ENCODE assay signal across 11 mouse cellular contexts in genomic region chr7:83794006-83794683, GRCm38 (mm10). TPM values are rescaled to one million over a fixed set of nuclear protein-coding genes. Genes with fewer than 3 reads are reported as not detected.
DNase-seq lines count a peak whose midpoint lies in the region; ATAC-seq lines count a peak whose summit lies in the region.
"Had no signal": no experiment of that assay in that cellular context is flagged by ENCODE, and none has a peak within 500 bp of the region (broad histone marks: within the 10 kb centered on the region; RNA-seq: fewer than 3 reads in every experiment).

No protein-coding gene starts in this region.

- peak overlapping the region; percentile 56 for H3K4me2 ChIP-seq in heart, embryonic 13.5 days
- peak overlapping the region; percentile 24; the same call in 1 of the 2 replicates for H3K4me2 ChIP-seq in neural tube, embryonic 11.5 days (ENCODE audit: low read depth)
- peak overlapping the region; percentile 52 for H3K4me2 ChIP-seq in hindbrain, embryonic 16.5 days (ENCODE audit: low read length)
- peak overlapping the region; percentile 31; the same call in 1 of the 2 replicates for H3K4me2 ChIP-seq in neural tube, embryonic 14.5 days (ENCODE audit: low read depth, low read length)
- H3K4me2 ChIP-seq: liver, embryonic 12.5 days had no signal

- DNase-seq in heart, adult 9 months (ENCODE audit: low spot score in 2 of 2) = no peak
- no peak for DNase-seq in neural tube, embryonic 11.5 days (ENCODE audit: low spot score)
- DNase-seq in neural tube, embryonic 10.5 days (ENCODE audit: extremely low spot score, low spot score) = no peak
- no peak for DNase-seq in layer of hippocampus, adult 8-10 months (ENCODE audit: low spot score in 2 of 2)
- DNase-seq in spleen, postnatal 14 days (ENCODE audit: low spot score in 2 of 2) = no peak

- H3K9ac ChIP-seq in heart, embryonic 13.5 days = 0 out of 2 replicates have a peak overlapping the region, but pooled peaks have one; percentile 28
- H3K9ac ChIP-seq in neural tube, embryonic 11.5 days (ENCODE audit: low read length) = no peak overlapping the region
- H3K9ac ChIP-seq in hindbrain, embryonic 16.5 days (ENCODE audit: low read depth, low read length) = no peak overlapping the region
- H3K9ac ChIP-seq in neural tube, embryonic 14.5 days (replicated peaks; ENCODE audit: low read depth, low read length) = no peak overlapping the region
- H3K9ac ChIP-seq: liver, embryonic 12.5 days had no signal

- H3K4me3 ChIP-seq in heart, embryonic 13.5 days = no peak overlapping the region
- no peak overlapping the region for H3K4me3 ChIP-seq in neural tube, embryonic 11.5 days (ENCODE audit: low read depth, low read length)
- peak overlapping the region; percentile 18 for H3K4me3 ChIP-seq in hindbrain, embryonic 16.5 days (ENCODE audit: low read length)
- no peak overlapping the region for H3K4me3 ChIP-seq in neural tube, embryonic 14.5 days (ENCODE audit: low read depth, low read length)
- H3K4me3 ChIP-seq: liver, embryonic 12.5 days had no signal

- no peak overlapping the region for H3K27ac ChIP-seq in heart, embryonic 13.5 days (replicated peaks)
- H3K27ac ChIP-seq in neural tube, embryonic 11.5 days (ENCODE audit: low read depth, low read length) = no peak overlapping the region
- no peak overlapping the region for H3K27ac ChIP-seq in hindbrain, embryonic 16.5 days (ENCODE audit: low read depth, low read length)
- no peak overlapping the region for H3K27ac ChIP-seq in neural tube, embryonic 14.5 days (ENCODE audit: low read depth, low read length)
- H3K27ac ChIP-seq: liver, embryonic 12.5 days had no signal

- WGBS in heart, embryonic 13.5 days = 28% methylated on average over 11 of the region's 11 CpGs
- 49% methylated on average over 11 of the region's 11 CpGs for WGBS in neural tube, embryonic 11.5 days
- 47% methylated on average over 11 of the region's 11 CpGs for WGBS in hindbrain, embryonic 16.5 days
- 46% methylated on average over 11 of the region's 11 CpGs for WGBS in neural tube, embryonic 14.5 days

- H3K36me3 ChIP-seq in heart, embryonic 13.5 days = no peaks in the 10 kb centered on the region
- H3K36me3 ChIP-seq in neural tube, embryonic 11.5 days (ENCODE audit: control insufficient read depth, insufficient read depth, low read length) = no peaks in the 10 kb centered on the region
- no peaks in the 10 kb centered on the region for H3K36me3 ChIP-seq in hindbrain, embryonic 16.5 days (ENCODE audit: control insufficient read depth, insufficient read depth, low read length)
- H3K36me3 ChIP-seq in neural tube, embryonic 14.5 days (ENCODE audit: control insufficient read depth, insufficient read depth, low read length) = no peaks in the 10 kb centered on the region
- H3K36me3 ChIP-seq: liver, embryonic 12.5 days had no signal

- no peaks in the 10 kb centered on the region for H3K27me3 ChIP-seq in heart, embryonic 13.5 days (replicated peaks)
- no peaks in the 10 kb centered on the region for H3K27me3 ChIP-seq in neural tube, embryonic 11.5 days (ENCODE audit: control insufficient read depth, insufficient read depth, low read length)
- no peaks in the 10 kb centered on the region for H3K27me3 ChIP-seq in hindbrain, embryonic 16.5 days (replicated peaks; ENCODE audit: control insufficient read depth, insufficient read depth, low read length)
- H3K27me3 ChIP-seq in neural tube, embryonic 14.5 days (ENCODE audit: control insufficient read depth, insufficient read depth, low read length) = no peaks in the 10 kb centered on the region

- peaks cover 22% of the 10 kb centered on the region for H3K4me1 ChIP-seq in heart, embryonic 13.5 days
- H3K4me1 ChIP-seq in neural tube, embryonic 11.5 days (ENCODE audit: control insufficient read depth, insufficient read depth, low read length) = no peaks in the 10 kb centered on the region
- H3K4me1 ChIP-seq in hindbrain, embryonic 16.5 days (ENCODE audit: control insufficient read depth, insufficient read depth, low read depth, low read length) = peaks cover 4% of the 10 kb centered on the region; the same call in 1 of the 2 replicates
- no peaks in the 10 kb centered on the region for H3K4me1 ChIP-seq in neural tube, embryonic 14.5 days (ENCODE audit: control insufficient read depth, insufficient read depth, low read length)

- ATAC-seq in heart, embryonic 13.5 days (ENCODE audit: extremely low read depth, insufficient number of reproducible peaks, low FRiP score, low TSS enrichment) = no peak
- ATAC-seq in neural tube, embryonic 11.5 days (ENCODE audit: insufficient read depth, low FRiP score, low TSS enrichment) = peak; percentile 28; the same call in 1 of the 2 replicates
- ATAC-seq in hindbrain, embryonic 16.5 days = no peak
- ATAC-seq in neural tube, embryonic 14.5 days (ENCODE audit: low read depth) = no peak; the same call in 1 of the 2 replicates

- no peaks in the 10 kb centered on the region for H3K9me3 ChIP-seq in heart, embryonic 13.5 days
- no peaks in the 10 kb centered on the region for H3K9me3 ChIP-seq in neural tube, embryonic 11.5 days (ENCODE audit: control insufficient read depth, low read length)
- no peaks in the 10 kb centered on the region for H3K9me3 ChIP-seq in hindbrain, embryonic 16.5 days (ENCODE audit: control insufficient read depth, low read length)
- H3K9me3 ChIP-seq in neural tube, embryonic 14.5 days (ENCODE audit: control insufficient read depth, low read length) = no peaks in the 10 kb centered on the region
- H3K9me3 ChIP-seq: liver, embryonic 12.5 days had no signal

RNA-seq across cellular contexts. Expression of gene Cfap161, which starts 0.5 kb away (rescaled TPM):
- 4.0 and 4.4 TPM in 2 replicates for polyA plus RNA-seq in heart, embryonic 13.5 days (2015; fragmentation: Nextera tagmentation; extraction: Ambion mirVana)
- polyA plus RNA-seq in neural tube, embryonic 11.5 days (2014; fragmentation: Nextera tagmentation; extraction: Ambion mirVana) = not detected in 2 replicates
- 1.8 and 2.0 TPM in 2 replicates for polyA plus RNA-seq in hindbrain, embryonic 16.5 days (2015; fragmentation: Nextera tagmentation; extraction: Ambion mirVana)
- 0.19 and 0.80 TPM in 2 replicates for polyA plus RNA-seq in neural tube, embryonic 14.5 days (2014; fragmentation: Nextera tagmentation; extraction: Ambion mirVana)
- total RNA-seq in layer of hippocampus, adult 8-10 months (2022) = 1 to 10 TPM; 1.2 to 2.2 (median 1.8) TPM
- total RNA-seq: monocyte, adult 5-6 weeks had no signal
- polyA plus RNA-seq: large intestine, adult 2 months; liver, embryonic 12.5 days had no signal

RNA-seq across cellular contexts. Expression of gene Il16, which starts 48.6 kb away (rescaled TPM):
- polyA plus RNA-seq in heart, embryonic 13.5 days (2015; fragmentation: Nextera tagmentation; extraction: Ambion mirVana) = 2.6 TPM in 2 replicates
- 1.4 and 1.9 TPM in 2 replicates for polyA plus RNA-seq in neural tube, embryonic 11.5 days (2014; fragmentation: Nextera tagmentation; extraction: Ambion mirVana)
- 1.1 and 1.2 TPM in 2 replicates for polyA plus RNA-seq in hindbrain, embryonic 16.5 days (2015; fragmentation: Nextera tagmentation; extraction: Ambion mirVana)
- polyA plus RNA-seq in neural tube, embryonic 14.5 days (2014; fragmentation: Nextera tagmentation; extraction: Ambion mirVana) = 0.55 and 0.98 TPM in 2 replicates
- 10 to 100 TPM; 48.4 to 58.4 (median 54.1) TPM for total RNA-seq in layer of hippocampus, adult 8-10 months (2022)
